Mouse (Mus musculus): Measurements from ENCODE around the gene Atp1b2. TPM values are rescaled to one million over a fixed set of nuclear protein-coding genes. Genes with fewer than 3 reads are reported as not detected.
A peak's percentile ranks its signal among the peaks of the same experiment; 100 is the strongest.

Gene Atp1b2
- polyA plus RNA-seq, 1 experiment from 2014 or later, result 30.4 TPM

- Histone ChIP-seq H3K36me3 (peaks cover 60% of the 10 kb centered on the region), H3K4me3 (no peak overlapping the region), H3K9ac (no peak overlapping the region), H3K27me3 (no peaks in the 10 kb centered on the region), H3K27ac (replicated peaks) (no peak overlapping the region), H3K4me1 (replicated peaks) (0 out of 2 replicates have a peak, but pooled peaks cover 7% of the 10 kb centered on the region), H3K4me2 (no peak overlapping the region), H3K9me3 (no peaks in the 10 kb centered on the region)
- ATAC-seq (ENCODE audit: low read depth), result no peak
- 93% methylated on average over 22 of the region's 22 CpGs for WGBS
Observed at GRCm38 (mm10) chr11:69589207-69589834, 16.4 kb downstream of the Atp1b2 start.

- WGBS, result 84% methylated on average over 7 of the region's 7 CpGs
- Histone ChIP-seq H3K27ac (replicated peaks) (no peak overlapping the region), H3K4me2 (no peak overlapping the region), H3K4me3 (no peak overlapping the region), H3K36me3 (peaks cover 39% of the 10 kb centered on the region), H3K9ac (no peak overlapping the region), H3K4me1 (replicated peaks) (peaks cover 22% of the 10 kb centered on the region), H3K9me3 (no peaks in the 10 kb centered on the region), H3K27me3 (no peaks in the 10 kb centered on the region)
- no peak for ATAC-seq (ENCODE audit: low read depth)
Observed at GRCm38 (mm10) chr11:69585718-69586325, 19.9 kb downstream of the Atp1b2 start.

GRCm38 (mm10) chr11:69584937-69585336 lies 20.8 kb downstream of the Atp1b2 start:
- Histone ChIP-seq H3K9ac (no peak overlapping the region), H3K27ac (replicated peaks) (no peak overlapping the region)
- WGBS, result 96% methylated on average over 13 of the region's 13 CpGs

GRCm38 (mm10) chr11:69584008-69584407 lies 21.7 kb downstream of the Atp1b2 start:
- H3K9ac ChIP-seq, result no peak overlapping the region
- no peak overlapping the region for H3K27ac ChIP-seq (replicated peaks)
- peaks cover 22% of the 10 kb centered on the region for H3K4me1 ChIP-seq (replicated peaks)
- H3K4me3 ChIP-seq, result no peak overlapping the region
- no peaks in the 10 kb centered on the region for H3K27me3 ChIP-seq
- no peak overlapping the region for H3K4me2 ChIP-seq
- no peaks in the 10 kb centered on the region for H3K9me3 ChIP-seq
- 85% methylated on average over 7 of the region's 7 CpGs for WGBS
- H3K36me3 ChIP-seq, result peaks cover 21% of the 10 kb centered on the region
- no peak for ATAC-seq (ENCODE audit: low read depth)

More at GRCm38 (mm10) chr11:69584937-69585336, 20.8 kb downstream of the Atp1b2 start:
- Histone ChIP-seq H3K4me1 (replicated peaks) (peaks cover 22% of the 10 kb centered on the region), H3K4me3 (no peak overlapping the region), H3K27me3 (no peaks in the 10 kb centered on the region), H3K36me3 (peaks cover 30% of the 10 kb centered on the region), H3K4me2 (no peak overlapping the region), H3K9me3 (no peaks in the 10 kb centered on the region)
- no peak for ATAC-seq (ENCODE audit: low read depth)

GRCm38 (mm10) chr11:69582230-69582805 lies 23.4 kb downstream of the Atp1b2 start:
- Histone ChIP-seq H3K9ac (peak overlapping the region; percentile 79), H3K27me3 (no peaks in the 10 kb centered on the region), H3K27ac (replicated peaks) (peak overlapping the region; percentile 91; the same call in 1 of the 2 replicates), H3K4me1 (replicated peaks) (peaks cover 36% of the 10 kb centered on the region), H3K4me2 (peak overlapping the region; percentile 83), H3K36me3 (peaks cover 4% of the 10 kb centered on the region), H3K9me3 (no peaks in the 10 kb centered on the region), H3K4me3 (peak overlapping the region; percentile 75)
- WGBS, result 60% methylated on average over 9 of the region's 9 CpGs
- no peak for ATAC-seq (ENCODE audit: low read depth)

- WGBS, result 1% methylated on average over 8 of the region's 8 CpGs
- Histone ChIP-seq H3K4me3 (peak overlapping the region; percentile 75), H3K9me3 (no peaks in the 10 kb centered on the region), H3K27ac (replicated peaks) (peak overlapping the region; percentile 91), H3K4me1 (replicated peaks) (peaks cover 41% of the 10 kb centered on the region), H3K36me3 (no peaks in the 10 kb centered on the region), H3K9ac (peak overlapping the region; percentile 79), H3K27me3 (no peaks in the 10 kb centered on the region), H3K4me2 (peak overlapping the region; percentile 83)
- ATAC-seq (ENCODE audit: low read depth), result no peak
Observed at GRCm38 (mm10) chr11:69581814-69582213, 23.9 kb downstream of the Atp1b2 start.

- no peaks in the 10 kb centered on the region for H3K36me3 ChIP-seq
- H3K27me3 ChIP-seq, result no peaks in the 10 kb centered on the region
- peak overlapping the region; percentile 91 for H3K27ac ChIP-seq (replicated peaks)
- peak overlapping the region; percentile 83 for H3K4me2 ChIP-seq
- peak overlapping the region; percentile 79 for H3K9ac ChIP-seq
- H3K4me3 ChIP-seq, result peak overlapping the region; percentile 75
- H3K9me3 ChIP-seq, result no peaks in the 10 kb centered on the region
- peaks cover 47% of the 10 kb centered on the region for H3K4me1 ChIP-seq (replicated peaks)
- ATAC-seq (ENCODE audit: low read depth), result peak; percentile 84
- WGBS, result under 1% methylated on average over 36 of the region's 36 CpGs
Observed at GRCm38 (mm10) chr11:69581147-69581688, 24.5 kb downstream of the Atp1b2 start.

GRCm38 (mm10) chr11:69580572-69581146 lies 25.1 kb downstream of the Atp1b2 start:
- Histone ChIP-seq H3K27ac (replicated peaks) (peak overlapping the region; percentile 91), H3K36me3 (no peaks in the 10 kb centered on the region), H3K27me3 (no peaks in the 10 kb centered on the region), H3K4me2 (peak overlapping the region; percentile 83), H3K9me3 (no peaks in the 10 kb centered on the region), H3K4me3 (peak overlapping the region; percentile 75), H3K9ac (peak overlapping the region; percentile 79), H3K4me1 (replicated peaks) (peaks cover 48% of the 10 kb centered on the region)
- ATAC-seq (ENCODE audit: low read depth), result peak; percentile 8
- under 1% methylated on average over 25 of the region's 25 CpGs for WGBS

GRCm38 (mm10) chr11:69580091-69580514 lies 25.6 kb downstream of the Atp1b2 start, which contains the start of the genes Wrap53 and Trp53:
Gene Wrap53 (minus strand): TSS chr11:69580255.
Gene Trp53 (plus strand): TSS chr11:69580359.
- Histone ChIP-seq H3K27ac (replicated peaks) (peak within 1 kb of the TSS; percentile 91), H3K9me3 (no peaks in the 10 kb centered on the region), H3K36me3 (no peaks in the 10 kb centered on the region), H3K27me3 (no peaks in the 10 kb centered on the region), H3K4me2 (peak within 1 kb of the TSS; percentile 83), H3K4me3 (peak within 1 kb of the TSS; percentile 75), H3K4me1 (replicated peaks) (peaks cover 51% of the 10 kb centered on the region), H3K9ac (peak within 1 kb of the TSS; percentile 82)
- WGBS, result 1% methylated on average over 13 of the region's 13 CpGs
- ATAC-seq (ENCODE audit: low read depth), result peak; percentile 73

- Histone ChIP-seq H3K4me2 (peak overlapping the region; percentile 83), H3K9me3 (no peaks in the 10 kb centered on the region), H3K4me1 (replicated peaks) (peaks cover 53% of the 10 kb centered on the region), H3K36me3 (no peaks in the 10 kb centered on the region), H3K4me3 (peak overlapping the region; percentile 75), H3K27me3 (no peaks in the 10 kb centered on the region), H3K27ac (replicated peaks) (peak overlapping the region; percentile 91), H3K9ac (peak overlapping the region; percentile 82)
- WGBS, result 2% methylated on average over 39 of the region's 39 CpGs
- ATAC-seq (ENCODE audit: low read depth), result peak; percentile 90
Observed at GRCm38 (mm10) chr11:69579128-69580017, 26.4 kb downstream of the Atp1b2 start.

GRCm38 (mm10) chr11:69578301-69578700 lies 27.4 kb downstream of the Atp1b2 start:
- Histone ChIP-seq H3K9me3 (no peaks in the 10 kb centered on the region), H3K4me1 (replicated peaks) (peaks cover 53% of the 10 kb centered on the region), H3K36me3 (no peaks in the 10 kb centered on the region), H3K9ac (peak overlapping the region; percentile 82), H3K27ac (replicated peaks) (no peak overlapping the region), H3K4me3 (peak overlapping the region; percentile 75), H3K4me2 (peak overlapping the region; percentile 83), H3K27me3 (no peaks in the 10 kb centered on the region)
- ATAC-seq (ENCODE audit: low read depth), result no peak
- whole genome bisulfite sequencing, result 16% methylated on average over 15 of the region's 15 CpGs
